Mouse (Mus musculus) thymus, postnatal 10 days (tissue): Measurements from ENCODE around the gene Nrxn1.

Experiments used
- DNase-seq, 2 experiments: peaks; one replicate each; pipeline ENCODE4 v3.0.0; 2021; ENCODE audit warnings: low spot score in 2 of 2

Gene Nrxn1

GRCm38 (mm10) chr17:90662318-90662717 lies 430.6 kb downstream of the Nrxn1 start:
- no peak for DNase-seq

- DNase-seq: no peak
Measured at GRCm38 (mm10) chr17:90654506-90654905, 438.4 kb downstream of the Nrxn1 start.

GRCm38 (mm10) chr17:90653347-90653746 lies 439.5 kb downstream of the Nrxn1 start:
- DNase-seq: no peak

GRCm38 (mm10) chr17:90650279-90650678 lies 442.6 kb downstream of the Nrxn1 start:
- DNase-seq: no peak

GRCm38 (mm10) chr17:90638970-90639524 lies 453.8 kb downstream of the Nrxn1 start:
- DNase-seq: no peak

- DNase-seq: no peak
Measured at GRCm38 (mm10) chr17:90638183-90638727, 454.6 kb downstream of the Nrxn1 start.

- no peak for DNase-seq
Measured at GRCm38 (mm10) chr17:90631371-90631770, 461.5 kb downstream of the Nrxn1 start.

- DNase-seq: no peak
Measured at GRCm38 (mm10) chr17:90629851-90630250, 463.0 kb downstream of the Nrxn1 start.

- no peak for DNase-seq
Measured at GRCm38 (mm10) chr17:90628469-90628868, 464.4 kb downstream of the Nrxn1 start.

GRCm38 (mm10) chr17:90628004-90628403 lies 464.9 kb downstream of the Nrxn1 start:
- no peak for DNase-seq

- DNase-seq: no peak
Measured at GRCm38 (mm10) chr17:90627395-90627794, 465.5 kb downstream of the Nrxn1 start.

- no peak for DNase-seq
Measured at GRCm38 (mm10) chr17:90624591-90625266, 468.1 kb downstream of the Nrxn1 start.

- DNase-seq: no peak
Measured at GRCm38 (mm10) chr17:90621828-90622227, 471.0 kb downstream of the Nrxn1 start.

GRCm38 (mm10) chr17:90615019-90615418 lies 477.9 kb downstream of the Nrxn1 start:
- no peak for DNase-seq

GRCm38 (mm10) chr17:90607427-90607806 lies 485.5 kb downstream of the Nrxn1 start:
- DNase-seq: no peak

GRCm38 (mm10) chr17:90606718-90607426 lies 486.0 kb downstream of the Nrxn1 start:
- DNase-seq: no peak

- DNase-seq: no peak
Measured at GRCm38 (mm10) chr17:90599570-90600524, 493.0 kb downstream of the Nrxn1 start.

- no peak for DNase-seq
Measured at GRCm38 (mm10) chr17:90594798-90595533, 497.9 kb downstream of the Nrxn1 start.

- no peak for DNase-seq
Measured at GRCm38 (mm10) chr17:90586891-90587290, 506.0 kb downstream of the Nrxn1 start.

GRCm38 (mm10) chr17:90584666-90585195 lies 508.1 kb downstream of the Nrxn1 start:
- DNase-seq: peak in 1 of 2 experiments; percentile 48
